Mouse (Mus musculus) layer of hippocampus, adult 8-10 months (tissue): ENCODE data around the gene Sorcs3. TPM values are rescaled to one million over a fixed set of nuclear protein-coding genes. Genes with fewer than 3 reads are reported as not detected.
A peak's percentile ranks its signal among the peaks of the same experiment; 100 is the strongest.

Experiments used
- DNase-seq, 2 experiments: peaks; one replicate each; pipeline ENCODE4 v3.0.0; 2022; ENCODE audit warnings: low spot score in 2 of 2
- total RNA-seq, 4 experiments: library from RNA; stranded (reverse); gene quantifications; 2 replicates each; pipeline ENCODE4 v1.2.4; 2022

The Sorcs3 gene
- total RNA-seq, 4 experiments from 2014 or later = 32.1 to 38.9 (median 34.6) TPM

DNA sequence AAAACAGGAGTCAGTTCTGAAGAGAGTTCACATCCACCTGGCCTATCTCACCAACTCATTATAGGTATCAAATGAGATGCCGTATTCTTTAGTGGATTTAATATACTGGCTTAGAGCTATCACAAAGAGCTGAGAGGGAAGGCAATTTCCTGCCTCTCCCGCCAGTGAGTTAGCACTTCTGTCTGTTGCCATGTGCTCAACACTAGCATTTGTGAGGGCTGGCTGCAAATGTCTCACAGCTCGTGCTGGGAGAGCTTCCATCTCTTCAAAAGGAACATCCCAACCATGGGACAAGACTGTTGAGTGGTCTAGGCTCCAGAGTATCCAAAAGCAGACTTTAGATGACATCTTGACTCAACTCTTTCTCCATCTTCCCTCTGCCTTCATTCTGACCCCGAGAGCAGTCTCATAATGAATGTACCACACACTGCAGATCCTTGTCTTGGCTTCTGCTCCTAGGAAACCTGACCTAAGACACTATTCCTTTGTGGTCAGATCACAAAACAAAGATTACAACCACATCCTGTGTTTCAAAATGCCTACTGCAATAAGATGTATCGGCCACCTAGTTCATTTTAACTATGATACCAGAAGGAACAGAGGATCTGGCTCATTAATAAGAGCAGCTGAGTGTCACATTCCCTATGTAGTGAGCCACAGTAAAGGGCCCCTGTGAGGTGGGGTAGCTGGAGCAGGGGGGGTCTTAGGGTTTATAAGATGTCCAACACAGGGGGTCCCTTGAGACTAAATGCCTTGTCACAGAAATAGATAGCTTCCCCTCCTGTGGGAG, 614.9 kb downstream of the Sorcs3 start:
- DNase-seq = peak in 1 of 2 experiments; percentile 15

GRCm38 (mm10) chr19:48821283-48821715, 615.5 kb downstream of the Sorcs3 start:
- no peak for DNase-seq

DNA sequence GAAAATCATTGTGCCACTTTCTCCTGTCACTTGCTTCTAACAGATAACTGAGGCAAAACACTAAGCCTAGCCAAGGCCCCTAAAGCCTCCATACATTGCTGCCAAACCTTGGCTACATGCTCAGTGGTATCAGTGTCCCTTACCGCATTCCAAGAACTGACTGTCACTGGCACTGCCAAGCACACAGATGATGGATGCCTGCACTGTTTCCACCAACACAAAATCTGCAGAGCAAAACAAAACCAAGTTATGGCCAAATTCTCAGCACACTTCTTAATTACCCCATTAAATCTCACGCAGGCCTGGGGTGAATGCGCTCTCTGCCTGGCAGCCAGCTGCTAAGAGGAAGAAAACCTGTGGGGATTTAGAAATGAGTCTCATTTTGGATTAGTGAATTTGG, 628.5 kb downstream of the Sorcs3 start:
- DNase-seq = no peak

DNA sequence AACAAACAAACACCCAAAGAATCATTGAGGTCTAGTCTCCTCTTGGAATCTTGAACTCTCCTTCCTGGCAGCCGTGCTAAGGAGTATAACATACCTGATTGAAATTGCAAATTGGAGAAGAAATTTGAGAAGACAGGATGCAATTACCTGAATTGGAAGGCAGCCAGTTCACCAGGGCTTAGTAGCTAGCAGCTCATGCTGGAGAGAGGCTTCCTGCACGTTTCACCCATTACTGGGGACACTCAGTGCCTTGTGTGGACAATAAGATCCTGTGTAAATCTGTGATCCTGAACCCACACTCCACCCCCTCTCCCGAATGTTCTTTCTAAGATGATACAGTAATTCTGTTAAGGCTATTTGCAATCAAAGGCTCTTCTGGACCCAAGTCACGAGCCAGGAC, 633.6 kb downstream of the Sorcs3 start:
- no peak for DNase-seq

GRCm38 (mm10) chr19:48847700-48848099, 641.9 kb downstream of the Sorcs3 start:
- DNase-seq = no peak

DNA sequence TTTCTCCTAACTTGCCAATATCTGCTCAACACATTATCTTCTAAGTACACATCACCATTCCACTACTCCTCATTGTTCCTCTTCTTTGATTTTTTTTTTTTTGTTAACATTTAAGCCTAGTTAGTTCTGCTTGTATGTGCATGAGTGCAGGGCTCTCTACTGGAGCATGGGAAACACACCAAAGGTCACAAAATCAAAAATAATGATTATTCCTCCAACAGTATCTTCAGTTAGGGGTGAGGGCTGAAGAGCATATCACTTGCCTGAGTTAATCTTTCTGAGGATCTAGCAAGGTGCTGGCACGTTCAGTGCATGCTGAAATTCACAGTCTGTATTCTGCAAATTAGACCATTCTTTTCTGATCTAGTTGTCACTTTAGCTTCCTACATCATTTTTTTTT, 644.6 kb downstream of the Sorcs3 start:
- no peak for DNase-seq
